Mouse (Mus musculus): ENCODE data around the gene Slc39a11. TPM values are rescaled to one million over a fixed set of nuclear protein-coding genes. Genes with fewer than 3 reads are reported as not detected.

Gene Slc39a11
- total and polyA plus RNA-seq, 3 experiments: 43.2 to 54.4 (median 51.0) TPM

DNA sequence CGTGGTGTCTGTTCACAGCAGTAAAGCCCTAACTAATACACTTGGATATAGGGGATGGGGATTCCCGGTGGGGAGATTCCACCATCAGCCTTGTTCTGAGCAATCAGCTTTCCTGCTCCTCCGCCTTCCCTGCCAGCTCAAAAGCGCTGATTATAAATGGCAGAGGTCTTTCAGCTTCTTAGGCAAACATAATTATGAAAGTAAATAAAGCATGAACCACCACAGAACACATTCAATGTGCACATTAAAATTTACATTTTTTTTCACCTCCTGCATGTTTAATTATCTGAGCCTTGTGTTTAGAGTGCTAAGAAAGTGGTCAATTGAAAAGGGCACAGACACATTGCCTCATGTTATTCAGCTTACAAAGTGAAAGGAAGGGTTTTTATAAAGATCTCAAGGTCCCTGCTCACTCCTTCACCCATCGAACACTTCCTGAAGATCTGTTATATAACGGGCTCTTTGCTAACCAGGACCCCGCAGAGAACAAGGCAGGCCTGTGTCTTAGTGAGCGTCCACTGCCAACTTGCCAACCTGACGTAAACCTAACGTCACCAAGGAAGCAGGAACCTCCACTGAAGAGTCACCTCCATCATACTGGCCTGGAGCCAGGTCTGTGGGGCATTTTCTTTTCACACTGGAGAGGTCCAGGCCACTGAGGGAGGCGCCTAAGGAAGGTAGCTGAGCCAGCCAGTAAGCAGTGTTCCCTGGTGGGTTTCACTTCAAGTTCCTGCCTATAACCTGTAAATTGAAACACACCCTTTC is 142.0 kb downstream of the Slc39a11 start:
- Histone ChIP-seq H3K9me3 (replicated peaks; ENCODE audit: low read length) (no peaks in the 10 kb centered on the region), H3K4me1 (ENCODE audit: control insufficient read depth in 1 of 2, insufficient read depth in 2 of 2) (peaks cover 6 to 37% of the 10 kb centered on the region in 2 experiments), H3K4me3 (replicated peaks in 1 of 3; ENCODE audit: low read depth in 2 of 3, low read length in 2 of 3, poor library complexity in 1 of 3) (no peak overlapping the region), H3K27me3 (replicated peaks) (no peaks in the 10 kb centered on the region), H3K27ac (ENCODE audit: insufficient read depth, low read depth) (no peak overlapping the region), H3K9ac (ENCODE audit: insufficient read depth, low read depth) (no peak overlapping the region), H3K4me2 (ENCODE audit: insufficient read depth, low read depth, poor library complexity, severe bottlenecking) (no peak overlapping the region), H3K36me3 (replicated peaks in 1 of 2; ENCODE audit: control insufficient read depth in 1 of 2, insufficient read depth in 1 of 2, low read length in 1 of 2) (peaks cover 0 to 68% of the 10 kb centered on the region in 2 experiments), H3K79me2 (replicated peaks; ENCODE audit: control insufficient read depth, extremely low read depth, insufficient read depth, poor library complexity, severe bottlenecking) (no peaks in the 10 kb centered on the region)
- in situ Hi-C loops (cut with MboI; ENCODE audit: low pct_ligation_motif_present, low pct_unique_long_range_greater_than_20kb, low sequenced_read_pairs): no loop called here
- no peak for DNase-seq (ENCODE audit: extremely low read depth)
- TF ChIP-seq CHD1 (IDR thresholded peaks at IDR 0.05; ENCODE audit: low read depth, low read length) (no peak), MAZ (IDR thresholded peaks at IDR 0.05; ENCODE audit: low read depth, low read length) (no peak), IRF4 (IDR thresholded peaks at IDR 0.05; ENCODE audit: low read depth, low read length) (no peak), BHLHE40 (IDR thresholded peaks at IDR 0.05; ENCODE audit: low read depth, low read length) (no peak), POLR2AphosphoS2 (IDR thresholded peaks at IDR 0.05; ENCODE audit: low read depth, low read length) (no peak), PAX5 (IDR thresholded peaks at IDR 0.05; ENCODE audit: low read length) (no peak), ZKSCAN1 (IDR thresholded peaks at IDR 0.05; ENCODE audit: borderline replicate concordance, low read depth, low read length) (no peak)
- dilution Hi-C loops (cut with MboI; ENCODE audit: extremely low pct_ligation_motif_present, extremely low pct_unique_long_range_greater_than_20kb, low sequenced_read_pairs): no loop called here

DNA sequence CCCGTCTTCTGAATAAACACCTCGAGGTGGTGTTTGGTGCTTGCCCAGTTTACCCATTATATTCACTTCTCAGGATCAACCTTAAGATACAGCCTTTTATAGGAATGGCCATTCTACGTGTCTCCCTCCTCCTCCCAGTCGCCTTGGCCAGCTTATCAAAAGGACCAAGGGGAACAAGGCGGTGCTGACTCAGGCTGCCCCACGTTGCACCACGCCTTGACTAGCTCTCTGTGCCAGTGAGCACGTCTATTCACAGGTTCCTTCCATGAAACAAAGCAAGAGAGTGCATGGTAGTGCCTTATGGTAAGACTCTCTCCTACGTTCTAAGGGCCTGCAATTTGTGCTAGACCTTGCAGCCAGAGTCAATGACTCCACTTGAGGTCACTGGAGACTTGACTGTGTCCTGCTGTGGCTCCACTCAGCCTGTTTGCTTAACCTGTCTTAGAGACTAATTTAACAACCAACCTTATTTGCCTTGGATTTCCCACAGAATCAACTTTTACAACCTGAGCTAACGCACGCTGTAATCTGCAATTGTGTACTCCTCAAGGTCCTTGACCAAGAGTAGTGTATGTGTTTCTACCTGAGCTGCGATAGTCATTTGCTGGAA is 144.2 kb downstream of the Slc39a11 start:
- Histone ChIP-seq H3K27me3 (replicated peaks) (no peaks in the 10 kb centered on the region), H3K36me3 (replicated peaks in 1 of 2; ENCODE audit: control insufficient read depth in 1 of 2, insufficient read depth in 1 of 2, low read length in 1 of 2) (peaks cover 0 to 66% of the 10 kb centered on the region in 2 experiments), H3K4me2 (ENCODE audit: insufficient read depth, low read depth, poor library complexity, severe bottlenecking) (no peak overlapping the region), H3K4me1 (ENCODE audit: control insufficient read depth in 1 of 2, insufficient read depth in 2 of 2) (peaks cover 3 to 24% of the 10 kb centered on the region in 2 experiments; a peak in 3 of 4 replicates), H3K9me3 (replicated peaks; ENCODE audit: low read length) (no peaks in the 10 kb centered on the region), H3K27ac (ENCODE audit: insufficient read depth, low read depth) (no peak overlapping the region), H3K4me3 (replicated peaks in 1 of 3; ENCODE audit: low read depth in 2 of 3, low read length in 2 of 3, poor library complexity in 1 of 3) (no peak overlapping the region), H3K79me2 (replicated peaks; ENCODE audit: control insufficient read depth, extremely low read depth, insufficient read depth, poor library complexity, severe bottlenecking) (no peaks in the 10 kb centered on the region), H3K9ac (ENCODE audit: insufficient read depth, low read depth) (no peak overlapping the region)
- in situ Hi-C loops (cut with MboI; ENCODE audit: low pct_ligation_motif_present, low pct_unique_long_range_greater_than_20kb, low sequenced_read_pairs) (no loop called here), dilution Hi-C loops (cut with MboI; ENCODE audit: extremely low pct_ligation_motif_present, extremely low pct_unique_long_range_greater_than_20kb, low sequenced_read_pairs) (no loop called here)
- no peak for DNase-seq (ENCODE audit: extremely low read depth)
- TF ChIP-seq RCOR1 (conservative IDR thresholded peaks at IDR 0.05; ENCODE audit: low read depth, low read length) (no peak), ETS1 (conservative IDR thresholded peaks at IDR 0.05; ENCODE audit: low read depth, low read length) (no peak), NELFE (IDR thresholded peaks at IDR 0.05; ENCODE audit: low read depth, low read length) (no peak), TCF12 (IDR thresholded peaks at IDR 0.05; ENCODE audit: low read depth, low read length) (no peak), CHD1 (IDR thresholded peaks at IDR 0.05; ENCODE audit: low read depth, low read length) (no peak)

Data from CH12.LX (cell line).